Mouse (Mus musculus): ENCODE results near the gene Olfr1466. TPM values are rescaled to one million over a fixed set of nuclear protein-coding genes. Genes with fewer than 3 reads are reported as not detected.

Olfr1466 gene
- not detected for total RNA-seq (2021)
- long read RNA-seq, experiment 1, result 0 reads
- long read RNA-seq, experiment 2, result 0 reads

- DNase-seq, result no peak
- intact Hi-C loops (cut with DNase I), result no loop called here
Measured at GRCm38 (mm10) chr19:13338562-13338961, at the start of gene Olfr1466. Gene Olfr1466 (plus strand): TSS chr19:13338862.

GRCm38 (mm10) chr19:13315441-13315840 lies 23.2 kb upstream of the Olfr1466 start, which contains the start of gene Olfr1465:
Gene Olfr1465 (minus strand): TSS chr19:13315541.
- no peak for DNase-seq
- intact Hi-C loops (cut with DNase I), result loop anchor here (2.0 kb wide), 1 partner anchor 33 kb away; no protein-coding TSS in a partner anchor

- no peak for DNase-seq
- intact Hi-C loops (cut with DNase I), result no loop called here
Measured at GRCm38 (mm10) chr19:13361936-13362335, 23.3 kb downstream of the Olfr1466 start, which contains the start of gene Olfr1467. Gene Olfr1467 (plus strand): TSS chr19:13362236.

Other genes with a start within 250 kb of the Olfr1466 start
- gene Olfr1457, start 241.0 kb upstream of the Olfr1466 start, total RNA-seq (2021), result not detected
- not detected for gene Olfr1458, start 232.1 kb upstream of the Olfr1466 start, total RNA-seq (2021)
- gene Olfr1459, start 189.3 kb upstream of the Olfr1466 start, total RNA-seq (2021), result under 1 TPM; 0.05 to 0.07 TPM
- gene Olfr1461, start 175.9 kb upstream of the Olfr1466 start, total RNA-seq (2021), result not detected
- not detected for gene Olfr1462, start 153.1 kb upstream of the Olfr1466 start, total RNA-seq (2021)
- not detected for gene Olfr1463, start 107.5 kb upstream of the Olfr1466 start, total RNA-seq (2021)
- not detected for gene Olfr1465, start 23.3 kb upstream of the Olfr1466 start, total RNA-seq (2021)
- gene Olfr1467, start 23.4 kb downstream of the Olfr1466 start, total RNA-seq (2021), result not detected
- gene Olfr1469, start 69.0 kb downstream of the Olfr1466 start, total RNA-seq (2021), result not detected
- gene Olfr1471, start 104.5 kb downstream of the Olfr1466 start, total RNA-seq (2021), result not detected
- gene Olfr1472, start 117.2 kb downstream of the Olfr1466 start, total RNA-seq (2021), result not detected
- not detected for gene Olfr1474, start 130.7 kb downstream of the Olfr1466 start, total RNA-seq (2021)
- not detected for gene Olfr1475, start 141.3 kb downstream of the Olfr1466 start, total RNA-seq (2021)
- gene Olfr1477, start 161.7 kb downstream of the Olfr1466 start, total RNA-seq (2021), result not detected
- not detected for gene Olfr1480, start 189.1 kb downstream of the Olfr1466 start, total RNA-seq (2021)
- gene Olfr1484, start 244.6 kb downstream of the Olfr1466 start, total RNA-seq (2021), result not detected

All from heart, postnatal 14 days (tissue).